Mouse (Mus musculus) E14TG2a.4 (cell line): ENCODE data around the gene Nynrin.

ENCODE experiments used
- H3K27me3 ChIP-seq: 2 replicates; pipeline ENCODE4 v1.6.1; 2014; ENCODE audit warnings: low read length, control low read depth; ENCODE audit not compliant: insufficient read depth
- H3K36me3 ChIP-seq: 2 replicates; pipeline ENCODE4 v1.6.1; 2014; ENCODE audit warnings: low read length, control low read depth; ENCODE audit not compliant: insufficient read depth
- H3K4me1 ChIP-seq: replicated peaks from 2 replicates; pipeline ENCODE4 v1.6.1; 2014; ENCODE audit warnings: low read depth, low read length, control low read depth
- H3K4me3 ChIP-seq: replicated peaks from 2 replicates; pipeline ENCODE4 v1.5.1; 2014; ENCODE audit warnings: mild to moderate bottlenecking, low read length
- H3K9me3 ChIP-seq: 2 replicates; pipeline ENCODE4 v1.6.1; 2014; ENCODE audit warnings: low read length, control low read depth
- CTCF ChIP-seq: conservative IDR thresholded peaks from 2 replicates; pipeline ENCODE4 v1.5.1; 2014; ENCODE audit warnings: low read length
- NANOG ChIP-seq: IDR thresholded peaks from 2 replicates; pipeline ENCODE4 v1.6.1; 2014; ENCODE audit warnings: borderline replicate concordance, low read length, mixed read lengths
- POU5F1 ChIP-seq: IDR thresholded peaks from 2 replicates; pipeline ENCODE4 v1.6.1; 2014; ENCODE audit warnings: low read length, borderline replicate concordance

Nynrin gene

GRCm38 (mm10) chr14:55833126-55833525 lies 20.7 kb upstream of the Nynrin start:
- H3K4me3 ChIP-seq: peak overlapping the region; percentile 68
- H3K36me3 ChIP-seq: peaks cover 47% of the 10 kb centered on the region
- H3K9me3 ChIP-seq: no peaks in the 10 kb centered on the region
- TF ChIP-seq POU5F1 (no peak), CTCF (no peak), NANOG (no peak)
- H3K4me1 ChIP-seq: peaks cover 95% of the 10 kb centered on the region
- peaks cover 5% of the 10 kb centered on the region; the same call in 1 of the 2 replicates for H3K27me3 ChIP-seq

- Histone ChIP-seq H3K9me3 (no peaks in the 10 kb centered on the region), H3K36me3 (peaks cover 29% of the 10 kb centered on the region), H3K27me3 (no peaks in the 10 kb centered on the region), H3K4me1 (peaks cover 93% of the 10 kb centered on the region), H3K4me3 (peak overlapping the region; percentile 68)
- TF ChIP-seq POU5F1: no peak
- TF ChIP-seq NANOG: no peak; the same call in 1 of the 2 replicates
- no peak for TF ChIP-seq CTCF
Observed at GRCm38 (mm10) chr14:55834808-55835533, 18.8 kb upstream of the Nynrin start.

GRCm38 (mm10) chr14:55838312-55838711 lies 15.5 kb upstream of the Nynrin start:
- TF ChIP-seq NANOG (no peak), CTCF (no peak), POU5F1 (no peak)
- H3K9me3 ChIP-seq: no peaks in the 10 kb centered on the region
- H3K4me1 ChIP-seq: peaks cover 75% of the 10 kb centered on the region
- no peak overlapping the region for H3K4me3 ChIP-seq
- peaks cover 7% of the 10 kb centered on the region; the same call in 1 of the 2 replicates for H3K36me3 ChIP-seq
- no peaks in the 10 kb centered on the region for H3K27me3 ChIP-seq

- Histone ChIP-seq H3K4me1 (peaks cover 70% of the 10 kb centered on the region), H3K4me3 (no peak overlapping the region), H3K27me3 (no peaks in the 10 kb centered on the region), H3K9me3 (no peaks in the 10 kb centered on the region), H3K36me3 (peaks cover 3% of the 10 kb centered on the region; the same call in 1 of the 2 replicates)
- TF ChIP-seq CTCF (peak; percentile 32), NANOG (no peak)
Observed at GRCm38 (mm10) chr14:55838740-55839139, 15.1 kb upstream of the Nynrin start.

GRCm38 (mm10) chr14:55840853-55841366 lies 12.9 kb upstream of the Nynrin start:
- Histone ChIP-seq H3K4me3 (no peak overlapping the region), H3K36me3 (no peaks in the 10 kb centered on the region), H3K4me1 (peaks cover 49% of the 10 kb centered on the region), H3K27me3 (no peaks in the 10 kb centered on the region), H3K9me3 (no peaks in the 10 kb centered on the region)
- TF ChIP-seq CTCF: no peak
- TF ChIP-seq NANOG: no peak
- no peak for TF ChIP-seq POU5F1

- H3K9me3 ChIP-seq: no peaks in the 10 kb centered on the region
- TF ChIP-seq POU5F1 (no peak), NANOG (no peak), CTCF (peak; percentile 31)
- H3K27me3 ChIP-seq: no peaks in the 10 kb centered on the region
- peaks cover 39% of the 10 kb centered on the region for H3K4me1 ChIP-seq
- no peak overlapping the region for H3K4me3 ChIP-seq
- H3K36me3 ChIP-seq: no peaks in the 10 kb centered on the region
Observed at GRCm38 (mm10) chr14:55842794-55843193, 11.0 kb upstream of the Nynrin start.

GRCm38 (mm10) chr14:55845506-55846294 lies 8.1 kb upstream of the Nynrin start:
- H3K27me3 ChIP-seq: no peaks in the 10 kb centered on the region
- H3K4me3 ChIP-seq: no peak overlapping the region
- no peaks in the 10 kb centered on the region for H3K36me3 ChIP-seq

GRCm38 (mm10) chr14:55850885-55851284 lies 2.9 kb upstream of the Nynrin start:
- Histone ChIP-seq H3K4me3 (no peak overlapping the region), H3K36me3 (no peaks in the 10 kb centered on the region), H3K9me3 (peaks cover 36% of the 10 kb centered on the region), H3K4me1 (peaks cover 54% of the 10 kb centered on the region), H3K27me3 (no peaks in the 10 kb centered on the region)
- TF ChIP-seq POU5F1 (no peak), NANOG (no peak), CTCF (no peak)

More at GRCm38 (mm10) chr14:55845506-55846294, 8.1 kb upstream of the Nynrin start:
- peaks cover 16% of the 10 kb centered on the region for H3K9me3 ChIP-seq
- no peak for TF ChIP-seq CTCF
- TF ChIP-seq NANOG: no peak
- TF ChIP-seq POU5F1: no peak
- peaks cover 15% of the 10 kb centered on the region for H3K4me1 ChIP-seq
